Mouse (Mus musculus): ENCODE measurements around the gene Tgm2. TPM values are rescaled to one million over a fixed set of nuclear protein-coding genes. Genes with fewer than 3 reads are reported as not detected.

Tgm2 gene
- polyA plus RNA-seq, 1 experiment from 2014 or later = 109 TPM

DNA sequence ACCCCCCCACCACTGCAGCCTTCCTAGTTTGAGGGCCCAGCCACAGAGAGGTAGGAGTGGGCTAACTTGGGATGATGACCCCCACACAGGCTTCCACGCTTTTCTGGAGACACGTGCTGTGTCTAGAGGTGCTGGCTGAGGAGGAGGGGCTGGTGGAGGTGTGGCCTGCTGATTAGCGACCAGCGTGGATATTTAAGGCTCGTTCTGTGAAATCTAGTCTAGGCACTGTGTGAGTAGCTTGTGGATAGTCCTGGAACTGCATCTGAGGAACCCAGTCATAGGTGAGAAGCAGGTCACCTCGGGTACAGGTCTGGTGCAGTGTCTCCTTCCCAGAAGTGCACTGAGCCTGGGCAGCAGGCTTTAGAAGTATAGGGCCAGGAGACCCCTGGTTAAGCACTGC is 29.6 kb downstream of the Tgm2 start:
- no peak for DNase-seq (ENCODE audit: low spot score)
- H3K9ac ChIP-seq (ENCODE audit: low read length) = no peak overlapping the region
- H3K36me3 ChIP-seq (ENCODE audit: control insufficient read depth, insufficient read depth, low read length) = 0 out of 2 replicates have a peak, but pooled peaks cover 6% of the 10 kb centered on the region
- H3K27ac ChIP-seq (replicated peaks) = no peak overlapping the region
- H3K4me2 ChIP-seq (replicated peaks; ENCODE audit: low read depth) = no peak overlapping the region
- 43% methylated on average over 6 of the region's 6 CpGs for WGBS
- no peaks in the 10 kb centered on the region for H3K9me3 ChIP-seq (ENCODE audit: control insufficient read depth, low read length)
- H3K4me3 ChIP-seq (ENCODE audit: low read depth, low read length) = no peak overlapping the region
- ATAC-seq (ENCODE audit: low FRiP score, low TSS enrichment) = 0 out of 2 replicates have a peak, but pooled peaks have one; percentile 23
- no peaks in the 10 kb centered on the region for H3K27me3 ChIP-seq (ENCODE audit: control insufficient read depth, insufficient read depth, low read length)
- TF ChIP-seq CTCF (IDR thresholded peaks at IDR 0.05; ENCODE audit: low read depth) (no peak), EP300 (optimal IDR thresholded peaks at IDR 0.05) (no peak)
- H3K4me1 ChIP-seq (replicated peaks; ENCODE audit: control insufficient read depth, insufficient read depth) = no peaks in the 10 kb centered on the region; the same call in 1 of the 2 replicates

DNA sequence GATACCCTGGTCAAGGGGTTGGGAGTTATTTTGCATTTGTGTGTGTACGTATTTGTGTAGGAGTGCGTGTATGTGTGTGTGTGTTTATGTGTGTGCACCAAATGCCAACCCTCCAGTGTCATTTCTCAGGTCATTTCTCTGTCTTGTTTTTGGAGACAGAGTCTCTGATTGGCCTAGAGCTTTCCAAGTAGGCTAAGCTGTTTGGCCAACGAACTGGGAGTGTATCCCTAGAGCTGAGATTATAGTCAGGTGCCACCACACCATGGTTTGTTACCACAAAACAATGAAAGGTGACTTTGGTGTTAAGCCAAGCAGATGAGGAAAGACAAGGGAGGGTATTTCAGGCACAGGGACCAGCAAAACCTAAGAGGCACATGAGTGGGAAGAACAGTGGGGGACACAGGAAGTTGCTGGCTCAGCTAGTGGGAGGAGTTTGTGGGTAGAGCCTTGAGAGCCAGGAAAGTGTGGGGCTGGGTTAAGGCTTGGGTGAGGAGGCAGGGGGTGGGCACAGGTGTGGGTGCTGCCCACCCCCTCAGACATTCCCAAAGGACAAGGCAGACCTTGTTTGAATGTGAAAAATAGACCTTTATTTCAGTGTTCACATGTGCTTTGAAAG is 30.3 kb downstream of the Tgm2 start:
- no peaks in the 10 kb centered on the region for H3K9me3 ChIP-seq (ENCODE audit: control insufficient read depth, low read length)
- H3K4me3 ChIP-seq (ENCODE audit: low read depth, low read length) = no peak overlapping the region
- DNase-seq (ENCODE audit: low spot score) = no peak
- H3K4me1 ChIP-seq (replicated peaks; ENCODE audit: control insufficient read depth, insufficient read depth) = no peaks in the 10 kb centered on the region
- no peak overlapping the region for H3K27ac ChIP-seq (replicated peaks)
- TF ChIP-seq CTCF (IDR thresholded peaks at IDR 0.05; ENCODE audit: low read depth) (no peak), EP300 (optimal IDR thresholded peaks at IDR 0.05) (no peak)
- no peak for ATAC-seq (ENCODE audit: low FRiP score, low TSS enrichment)
- H3K27me3 ChIP-seq (ENCODE audit: control insufficient read depth, insufficient read depth, low read length) = no peaks in the 10 kb centered on the region
- WGBS = 88% methylated on average over 3 of the region's 3 CpGs
- no peak overlapping the region for H3K9ac ChIP-seq (ENCODE audit: low read length)
- 0 out of 2 replicates have a peak, but pooled peaks cover 6% of the 10 kb centered on the region for H3K36me3 ChIP-seq (ENCODE audit: control insufficient read depth, insufficient read depth, low read length)
- no peak overlapping the region for H3K4me2 ChIP-seq (replicated peaks; ENCODE audit: low read depth)

DNA sequence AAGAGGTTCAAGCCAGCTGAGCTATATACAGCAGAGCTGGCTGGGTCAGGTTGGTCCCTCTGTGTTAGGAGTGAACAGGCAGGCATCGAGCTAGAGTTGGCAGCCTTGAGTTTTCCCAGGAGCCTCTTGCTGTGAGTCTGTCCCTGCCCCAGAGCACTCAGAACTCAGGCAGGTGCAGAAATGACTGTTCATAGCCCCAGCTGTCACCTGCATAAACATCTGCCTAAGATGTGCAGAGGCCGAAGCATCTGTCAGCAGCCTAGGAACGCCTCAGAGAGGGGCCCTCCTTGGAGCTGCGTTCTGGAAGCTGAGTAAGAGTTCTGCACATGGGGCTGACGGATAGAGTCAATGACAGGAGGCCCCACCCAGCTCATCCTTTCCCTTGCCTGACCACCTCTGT is 31.3 kb downstream of the Tgm2 start:
- TF ChIP-seq EP300 (optimal IDR thresholded peaks at IDR 0.05) (no peak), CTCF (IDR thresholded peaks at IDR 0.05; ENCODE audit: low read depth) (no peak)
- ATAC-seq (ENCODE audit: low FRiP score, low TSS enrichment) = no peak
- Histone ChIP-seq H3K4me2 (replicated peaks; ENCODE audit: low read depth) (no peak overlapping the region), H3K4me1 (replicated peaks; ENCODE audit: control insufficient read depth, insufficient read depth) (no peaks in the 10 kb centered on the region), H3K9me3 (ENCODE audit: control insufficient read depth, low read length) (no peaks in the 10 kb centered on the region), H3K27ac (replicated peaks) (peak overlapping the region; percentile 45; the same call in 1 of the 2 replicates), H3K36me3 (ENCODE audit: control insufficient read depth, insufficient read depth, low read length) (0 out of 2 replicates have a peak, but pooled peaks cover 6% of the 10 kb centered on the region), H3K4me3 (ENCODE audit: low read depth, low read length) (no peak overlapping the region), H3K27me3 (ENCODE audit: control insufficient read depth, insufficient read depth, low read length) (no peaks in the 10 kb centered on the region), H3K9ac (ENCODE audit: low read length) (no peak overlapping the region)
- no peak for DNase-seq (ENCODE audit: low spot score)
- 28% methylated on average over 5 of the region's 5 CpGs for WGBS

DNA sequence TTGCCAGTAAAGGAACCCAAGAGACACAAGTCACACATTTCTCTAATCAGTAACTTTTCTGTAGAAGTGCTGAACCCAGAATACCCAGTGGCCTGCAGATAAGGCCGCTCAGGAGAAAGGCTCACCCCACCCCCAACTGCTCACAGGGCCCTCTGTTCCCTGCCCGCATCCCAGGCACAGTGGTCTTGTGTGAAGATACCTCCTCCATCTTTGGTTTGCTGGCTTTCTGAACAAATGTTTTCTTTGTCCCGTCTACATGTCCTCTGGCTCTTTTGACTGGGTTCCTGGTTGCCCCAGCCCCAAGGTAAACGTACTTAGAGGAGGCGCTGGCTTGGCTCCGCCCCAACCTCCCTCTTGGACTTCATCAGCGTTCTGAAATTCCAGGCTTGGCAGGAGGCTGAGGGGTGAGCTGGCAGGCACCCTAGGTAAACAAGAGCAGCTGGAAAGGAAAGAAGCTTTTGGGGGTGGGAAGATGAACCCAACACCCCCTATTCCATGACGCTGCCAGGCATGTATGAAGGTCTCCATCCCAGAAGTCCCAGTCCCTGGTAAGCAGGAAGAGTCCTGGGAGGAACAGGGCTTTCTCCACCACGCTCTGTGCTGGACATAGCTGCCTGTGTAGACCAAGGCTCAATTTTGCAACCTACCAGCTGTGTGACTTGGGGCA is 32.5 kb downstream of the Tgm2 start:
- Histone ChIP-seq H3K4me3 (ENCODE audit: low read depth, low read length) (no peak overlapping the region), H3K9me3 (ENCODE audit: control insufficient read depth, low read length) (no peaks in the 10 kb centered on the region), H3K4me2 (replicated peaks; ENCODE audit: low read depth) (peak overlapping the region; percentile 19; the same call in 1 of the 2 replicates), H3K36me3 (ENCODE audit: control insufficient read depth, insufficient read depth, low read length) (0 out of 2 replicates have a peak, but pooled peaks cover 3% of the 10 kb centered on the region), H3K27ac (replicated peaks) (peak overlapping the region; percentile 78), H3K4me1 (replicated peaks; ENCODE audit: control insufficient read depth, insufficient read depth) (0 out of 2 replicates have a peak, but pooled peaks cover 2% of the 10 kb centered on the region), H3K9ac (ENCODE audit: low read length) (0 out of 2 replicates have a peak overlapping the region, but pooled peaks have one; percentile 1), H3K27me3 (ENCODE audit: control insufficient read depth, insufficient read depth, low read length) (no peaks in the 10 kb centered on the region)
- peak; percentile 82 for ATAC-seq (ENCODE audit: low FRiP score, low TSS enrichment)
- DNase-seq (ENCODE audit: low spot score) = peak; percentile 89
- 17% methylated on average over 9 of the region's 9 CpGs for WGBS
- TF ChIP-seq CTCF (IDR thresholded peaks at IDR 0.05; ENCODE audit: low read depth) = no peak
- peak; percentile 38 for TF ChIP-seq EP300 (optimal IDR thresholded peaks at IDR 0.05)

- no peaks in the 10 kb centered on the region for H3K36me3 ChIP-seq (ENCODE audit: control insufficient read depth, insufficient read depth, low read length)
- H3K27me3 ChIP-seq (ENCODE audit: control insufficient read depth, insufficient read depth, low read length) = no peaks in the 10 kb centered on the region
- TF ChIP-seq EP300 (optimal IDR thresholded peaks at IDR 0.05) (no peak), CTCF (IDR thresholded peaks at IDR 0.05; ENCODE audit: low read depth) (no peak)
- H3K9ac ChIP-seq (ENCODE audit: low read length) = 0 out of 2 replicates have a peak overlapping the region, but pooled peaks have one; percentile 27
- 5% methylated on average over 8 of the region's 8 CpGs for WGBS
- no peak overlapping the region for H3K4me2 ChIP-seq (replicated peaks; ENCODE audit: low read depth)
- H3K27ac ChIP-seq (replicated peaks) = peak overlapping the region; percentile 92
- H3K4me3 ChIP-seq (ENCODE audit: low read depth, low read length) = no peak overlapping the region
- no peaks in the 10 kb centered on the region for H3K9me3 ChIP-seq (ENCODE audit: control insufficient read depth, low read length)
- 0 out of 2 replicates have a peak, but pooled peaks cover 2% of the 10 kb centered on the region for H3K4me1 ChIP-seq (replicated peaks; ENCODE audit: control insufficient read depth, insufficient read depth)
- DNase-seq (ENCODE audit: low spot score) = no peak
- ATAC-seq (ENCODE audit: low FRiP score, low TSS enrichment) = peak; percentile 18; the same call in 1 of the 2 replicates
These were observed 36.7 kb downstream of the Tgm2 start for GRCm38 (mm10) chr2:158109516-158109915.
